In genomic region chr17:79287302-79287701, GRCm38 (mm10) we compare ENCODE assay signal across 13 mouse cellular contexts.
DNase-seq lines count a peak whose midpoint lies in the region; ATAC-seq and TF ChIP-seq lines count a peak whose summit lies in the region.
"Had no signal": no experiment of that assay in that cellular context is flagged by ENCODE, and none has a peak within 500 bp of the region (broad histone marks: within the 10 kb centered on the region; RNA-seq: fewer than 3 reads in every experiment).

No protein-coding gene starts in this region.

- H3K4me1 ChIP-seq in heart, embryonic 10.5 days, result 0 out of 2 replicates have a peak, but pooled peaks cover 3% of the 10 kb centered on the region
- H3K4me1 ChIP-seq in lung, embryonic 14.5 days (ENCODE audit: insufficient read depth), result peaks cover 3% of the 10 kb centered on the region; the same call in 1 of the 2 replicates
- no peaks in the 10 kb centered on the region for H3K4me1 ChIP-seq in heart, postnatal 0 days (ENCODE audit: control insufficient read depth, insufficient read depth)
- peaks cover 11% of the 10 kb centered on the region for H3K4me1 ChIP-seq in stomach, embryonic 16.5 days (ENCODE audit: control insufficient read depth, insufficient read depth, low read length)
- no peaks in the 10 kb centered on the region for H3K4me1 ChIP-seq in forebrain, embryonic 16.5 days (replicated peaks; ENCODE audit: control insufficient read depth, insufficient read depth, low read length)

- 65% methylated on average over 13 of the region's 13 CpGs for WGBS in heart, embryonic 10.5 days
- WGBS in lung, embryonic 14.5 days, result 26% methylated on average over 13 of the region's 13 CpGs
- WGBS in heart, postnatal 0 days, result 47% methylated on average over 13 of the region's 13 CpGs
- 17% methylated on average over 13 of the region's 13 CpGs for WGBS in stomach, embryonic 16.5 days
- WGBS in forebrain, embryonic 16.5 days, result 85% methylated on average over 13 of the region's 13 CpGs

- no peak overlapping the region for H3K4me3 ChIP-seq in heart, embryonic 10.5 days
- peak overlapping the region; percentile 1; the same call in 1 of the 2 replicates for H3K4me3 ChIP-seq in lung, embryonic 14.5 days (ENCODE audit: low read depth, low read length)
- no peak overlapping the region for H3K4me3 ChIP-seq in heart, postnatal 0 days (ENCODE audit: low read depth, low read length)
- peak overlapping the region; percentile 6 for H3K4me3 ChIP-seq in stomach, embryonic 16.5 days (replicated peaks; ENCODE audit: low read length)
- no peak overlapping the region for H3K4me3 ChIP-seq in forebrain, embryonic 16.5 days (replicated peaks; ENCODE audit: low read length)

- H3K27ac ChIP-seq in heart, embryonic 10.5 days, result no peak overlapping the region
- H3K27ac ChIP-seq in lung, embryonic 14.5 days (ENCODE audit: low read depth), result peak overlapping the region; percentile 60
- H3K27ac ChIP-seq in heart, postnatal 0 days (ENCODE audit: low read depth), result no peak overlapping the region
- H3K27ac ChIP-seq in stomach, embryonic 16.5 days (ENCODE audit: low read length), result peak overlapping the region; percentile 82
- no peak overlapping the region for H3K27ac ChIP-seq in forebrain, embryonic 16.5 days (ENCODE audit: low read length)

- peak overlapping the region; percentile 52 for H3K4me2 ChIP-seq in lung, embryonic 14.5 days
- peak overlapping the region; percentile 40 for H3K4me2 ChIP-seq in heart, postnatal 0 days (ENCODE audit: low read depth, low read length)
- peak overlapping the region; percentile 45 for H3K4me2 ChIP-seq in stomach, embryonic 16.5 days (ENCODE audit: low read depth, low read length)
- no peak overlapping the region for H3K4me2 ChIP-seq in forebrain, embryonic 16.5 days (ENCODE audit: low read length)

- peak; percentile 28 to 33 for DNase-seq in heart, adult 18-20 months
- DNase-seq in heart, embryonic 10.5 days (ENCODE audit: low spot score), result no peak
- DNase-seq in lung, embryonic 14.5 days, result peak; percentile 74
- no peak for DNase-seq in lung, postnatal 14 days
- DNase-seq in heart, postnatal 0 days (ENCODE audit: low spot score), result peak; percentile 22
- DNase-seq: cerebellum, postnatal 10 days; kidney, postnatal 10 days; liver; spleen, adult 18-20 months had no signal

- no peak for TF ChIP-seq CTCF in lung, embryonic 14.5 days (IDR thresholded peaks at IDR 0.05; ENCODE audit: low read depth)
- no peak for TF ChIP-seq CTCF in heart, postnatal 0 days (IDR thresholded peaks at IDR 0.05; ENCODE audit: low read depth)

- no peaks in the 10 kb centered on the region for H3K27me3 ChIP-seq in heart, embryonic 10.5 days (ENCODE audit: insufficient read depth, poor library complexity, severe bottlenecking)
- no peaks in the 10 kb centered on the region for H3K27me3 ChIP-seq in lung, embryonic 14.5 days (ENCODE audit: insufficient read depth, low read length)
- no peaks in the 10 kb centered on the region for H3K27me3 ChIP-seq in heart, postnatal 0 days (ENCODE audit: control insufficient read depth, insufficient read depth, low read length)
- no peaks in the 10 kb centered on the region for H3K27me3 ChIP-seq in stomach, embryonic 16.5 days (ENCODE audit: control insufficient read depth, insufficient read depth, low read length)
- no peaks in the 10 kb centered on the region for H3K27me3 ChIP-seq in forebrain, embryonic 16.5 days (replicated peaks; ENCODE audit: control insufficient read depth, insufficient read depth, low read length)
- H3K27me3 ChIP-seq: Patski had no signal

- H3K9ac ChIP-seq in lung, embryonic 14.5 days, result no peak overlapping the region
- H3K9ac ChIP-seq in heart, postnatal 0 days (replicated peaks; ENCODE audit: low read depth, low read length), result no peak overlapping the region
- peak overlapping the region; percentile 30 for H3K9ac ChIP-seq in stomach, embryonic 16.5 days (ENCODE audit: low read length)
- no peak overlapping the region for H3K9ac ChIP-seq in forebrain, embryonic 16.5 days (replicated peaks; ENCODE audit: low read depth, low read length)

- TF ChIP-seq EP300 in heart, postnatal 0 days (IDR thresholded peaks at IDR 0.05; ENCODE audit: low read depth), result no peak

- H3K36me3 ChIP-seq in heart, embryonic 10.5 days, result no peaks in the 10 kb centered on the region
- no peaks in the 10 kb centered on the region for H3K36me3 ChIP-seq in lung, embryonic 14.5 days (ENCODE audit: insufficient read depth)
- H3K36me3 ChIP-seq in heart, postnatal 0 days (replicated peaks; ENCODE audit: control insufficient read depth, insufficient read depth, low read length), result no peaks in the 10 kb centered on the region
- no peaks in the 10 kb centered on the region for H3K36me3 ChIP-seq in stomach, embryonic 16.5 days (ENCODE audit: control insufficient read depth, insufficient read depth, low read length)
- H3K36me3 ChIP-seq in forebrain, embryonic 16.5 days (ENCODE audit: control insufficient read depth, insufficient read depth), result no peaks in the 10 kb centered on the region

- no peaks in the 10 kb centered on the region for H3K9me3 ChIP-seq in heart, embryonic 10.5 days
- no peaks in the 10 kb centered on the region; the same call in 1 of the 2 replicates for H3K9me3 ChIP-seq in lung, embryonic 14.5 days (ENCODE audit: low read depth, low read length)
- no peaks in the 10 kb centered on the region for H3K9me3 ChIP-seq in heart, postnatal 0 days (replicated peaks; ENCODE audit: control insufficient read depth, low read length)
- H3K9me3 ChIP-seq in stomach, embryonic 16.5 days (replicated peaks; ENCODE audit: control insufficient read depth, low read length), result no peaks in the 10 kb centered on the region
- H3K9me3 ChIP-seq in forebrain, embryonic 16.5 days (ENCODE audit: control insufficient read depth, low read length), result no peaks in the 10 kb centered on the region

- ATAC-seq in lung, embryonic 14.5 days (ENCODE audit: insufficient read depth), result peak; percentile 54; the same call in 1 of the 2 replicates
- no peak for ATAC-seq in heart, postnatal 0 days (ENCODE audit: insufficient read depth, low read depth)
- ATAC-seq in stomach, embryonic 16.5 days (ENCODE audit: insufficient read depth, low FRiP score), result peak; percentile 62; the same call in 1 of the 2 replicates
- ATAC-seq in megakaryocyte progenitor cell, adult 5-6 weeks (replicated peaks; ENCODE audit: poor library complexity), result no peak
- ATAC-seq in forebrain, embryonic 16.5 days, result no peak
- ATAC-seq: Patski had no signal

Comparison
In these comparisons a context has a peak if more than half of its experiments do, and no peak if none do; other contexts are left out.
1. DNase-seq: peak in heart, adult 18-20 months (2 of 2), lung, embryonic 14.5 days (single experiment) and heart, postnatal 0 days (single experiment); none in heart, embryonic 10.5 days (single experiment) and lung, postnatal 14 days (single experiment).
2. H3K27ac ChIP-seq: peak in lung, embryonic 14.5 days (single experiment) and stomach, embryonic 16.5 days (single experiment); none in heart, embryonic 10.5 days (single experiment), heart, postnatal 0 days (single experiment) and forebrain, embryonic 16.5 days (single experiment).
3. H3K4me3 ChIP-seq: peak in lung, embryonic 14.5 days (single experiment) and stomach, embryonic 16.5 days (single experiment); none in heart, embryonic 10.5 days (single experiment), heart, postnatal 0 days (single experiment) and forebrain, embryonic 16.5 days (single experiment).
4. ATAC-seq: peak in lung, embryonic 14.5 days (single experiment) and stomach, embryonic 16.5 days (single experiment); none in heart, postnatal 0 days (single experiment), megakaryocyte progenitor cell, adult 5-6 weeks (single experiment) and forebrain, embryonic 16.5 days (single experiment).